Mouse (Mus musculus) MEL (cell line): ENCODE measurements around the gene Tshb. TPM values are rescaled to one million over a fixed set of nuclear protein-coding genes. Genes with fewer than 3 reads are reported as not detected.

Experiments
- DNase-seq: peaks from one replicate; pipeline ENCODE4 v3.0.0; 2011; ENCODE audit warnings: low read depth, low spot score
- H3K27ac ChIP-seq: 2 replicates; pipeline ENCODE4 v1.5.1; 2012; ENCODE audit warnings: low read depth, mild to moderate bottlenecking, control low read depth, low read length, moderate library complexity; ENCODE audit not compliant: control insufficient read depth
- H3K27me3 ChIP-seq, 2 experiments: fragments of 150-350 bp in 1 of 2; sonication (generic) in 1 of 2; 2 replicates each; pipeline ENCODE4 v1.6.1; 2012; ENCODE audit warnings: low read length in 2 of 2, mild to moderate bottlenecking in 2 of 2, improper control_type of control experiment in 1 of 2, moderate library complexity in 1 of 2; ENCODE audit not compliant: insufficient read depth in 2 of 2, control insufficient read depth in 1 of 2
- H3K36me3 ChIP-seq, 2 experiments: 2 replicates each; pipeline ENCODE4 v1.6.1; 2012 to 2014; ENCODE audit warnings: low read length in 2 of 2, improper control_type of control experiment in 1 of 2, inconsistent platforms in 1 of 2, mild to moderate bottlenecking in 1 of 2; ENCODE audit not compliant: insufficient read depth in 2 of 2, control insufficient read depth in 1 of 2
- H3K4me1 ChIP-seq, 2 experiments: fragments of 150-350 bp in 1 of 2; sonication (generic) in 1 of 2; 2 replicates each; pipeline ENCODE4 v1.6.1; 2012; ENCODE audit warnings: low read length in 2 of 2, improper control_type of control experiment in 1 of 2, mild to moderate bottlenecking in 1 of 2; ENCODE audit not compliant: insufficient read depth in 2 of 2, control insufficient read depth in 1 of 2
- H3K4me3 ChIP-seq, 2 experiments: fragments of 150-350 bp in 1 of 2; sonication (generic) in 1 of 2; 2 replicates each; pipeline ENCODE4 v1.5.1; 2012; ENCODE audit warnings: low read depth in 2 of 2, low read length in 2 of 2, mild to moderate bottlenecking in 2 of 2, moderate library complexity in 2 of 2, control low read depth in 1 of 2, improper control_type of control experiment in 1 of 2; ENCODE audit not compliant: control insufficient read depth in 1 of 2, insufficient read depth in 1 of 2
- H3K79me2 ChIP-seq: 2 replicates; pipeline ENCODE4 v1.6.1; 2012; ENCODE audit warnings: mild to moderate bottlenecking, low read length, moderate library complexity; ENCODE audit not compliant: control insufficient read depth, poor library complexity, insufficient read depth
- H3K9ac ChIP-seq: 2 replicates; pipeline ENCODE4 v1.6.1; 2012; ENCODE audit warnings: low read depth, mild to moderate bottlenecking, control low read depth, low read length, moderate library complexity; ENCODE audit not compliant: control insufficient read depth, poor library complexity, severe bottlenecking
- H3K9me3 ChIP-seq: fragments of 150-350 bp; sonication (generic); replicated peaks from 2 replicates; pipeline ENCODE4 v1.6.1; 2012; ENCODE audit warnings: mild to moderate bottlenecking, low read length, improper control_type of control experiment, moderate library complexity; ENCODE audit not compliant: insufficient read depth
- BHLHE40 ChIP-seq: IDR thresholded peaks from 2 replicates; pipeline ENCODE4 v1.6.1; 2012; ENCODE audit warnings: low read depth, mild to moderate bottlenecking, inconsistent platforms, low read length, improper control_type of control experiment, borderline replicate concordance
- CHD2 ChIP-seq: IDR thresholded peaks from 2 replicates; pipeline ENCODE4 v1.6.1; 2011; ENCODE audit warnings: low read length, improper control_type of control experiment
- CTCF ChIP-seq, 3 experiments: IDR thresholded peaks in 2 of 3; conservative IDR thresholded peaks in 1 of 3; 2 replicates each; pipeline ENCODE4 v1.5.1; 2011 to 2012; ENCODE audit warnings: low read length in 3 of 3, low read depth in 2 of 3, mild to moderate bottlenecking in 2 of 3, improper control_type of control experiment in 1 of 3, inconsistent platforms in 1 of 3, mixed read lengths in 1 of 3, moderate library complexity in 1 of 3; ENCODE audit not compliant: control insufficient read depth in 1 of 3, insufficient read depth in 1 of 3, poor library complexity in 1 of 3, severe bottlenecking in 1 of 3
- E2F4 ChIP-seq: IDR thresholded peaks from 2 replicates; pipeline ENCODE4 v1.6.1; 2011; ENCODE audit warnings: low read depth, low read length, improper control_type of control experiment, borderline replicate concordance
- EP300 ChIP-seq, 2 experiments: IDR thresholded peaks; 2 replicates each; pipeline ENCODE4 v1.6.1; 2011; ENCODE audit warnings: improper control_type of control experiment in 2 of 2, low read length in 2 of 2, low read depth in 1 of 2, mild to moderate bottlenecking in 1 of 2
- GATA1 ChIP-seq: IDR thresholded peaks from 2 replicates; pipeline ENCODE4 v1.6.1; 2011; ENCODE audit warnings: low read depth, low read length, improper control_type of control experiment
- JUND ChIP-seq: IDR thresholded peaks from 2 replicates; pipeline ENCODE4 v1.6.1; 2011; ENCODE audit warnings: low read depth, mild to moderate bottlenecking, improper control_type of control experiment, low read length
- KAT2A ChIP-seq: conservative IDR thresholded peaks from 2 replicates; pipeline ENCODE4 v1.6.1; 2012; ENCODE audit warnings: low read depth, low read length, improper control_type of control experiment, inconsistent platforms
- MAFK ChIP-seq: IDR thresholded peaks from 2 replicates; pipeline ENCODE4 v1.6.1; 2011; ENCODE audit warnings: low read depth, mild to moderate bottlenecking, low read length, improper control_type of control experiment, borderline replicate concordance
- MAZ ChIP-seq: IDR thresholded peaks from 2 replicates; pipeline ENCODE4 v1.6.1; 2012; ENCODE audit warnings: low read depth, mild to moderate bottlenecking, inconsistent platforms, low read length, improper control_type of control experiment
- MXI1 ChIP-seq: IDR thresholded peaks from 2 replicates; pipeline ENCODE4 v1.6.1; 2011; ENCODE audit warnings: mild to moderate bottlenecking, low read depth, low read length, improper control_type of control experiment
- MYB ChIP-seq: IDR thresholded peaks from 2 replicates; pipeline ENCODE4 v1.6.1; 2011; ENCODE audit warnings: mild to moderate bottlenecking, low read depth, low read length, improper control_type of control experiment
- POLR2A ChIP-seq, 2 experiments: IDR thresholded peaks; 2 replicates each; pipeline ENCODE4 v1.6.1; 2011 to 2012; ENCODE audit warnings: low read length in 2 of 2, mild to moderate bottlenecking in 2 of 2, control low read depth in 1 of 2, improper control_type of control experiment in 1 of 2, low read depth in 1 of 2, moderate library complexity in 1 of 2; ENCODE audit not compliant: control insufficient read depth in 1 of 2, insufficient read depth in 1 of 2, poor library complexity in 1 of 2
- POLR2AphosphoS2 ChIP-seq: IDR thresholded peaks from 2 replicates; pipeline ENCODE4 v1.6.1; 2011; ENCODE audit warnings: low read length, improper control_type of control experiment
- RCOR1 ChIP-seq: IDR thresholded peaks from 2 replicates; pipeline ENCODE4 v1.6.1; 2012; ENCODE audit warnings: low read depth, mild to moderate bottlenecking, inconsistent platforms, low read length, improper control_type of control experiment
- SIN3A ChIP-seq: IDR thresholded peaks from 2 replicates; pipeline ENCODE4 v1.6.1; 2012; ENCODE audit warnings: low read length, improper control_type of control experiment, inconsistent platforms
- SMC3 ChIP-seq: IDR thresholded peaks from 2 replicates; pipeline ENCODE4 v1.6.1; 2011; ENCODE audit warnings: low read depth, low read length, improper control_type of control experiment
- TAL1 ChIP-seq: IDR thresholded peaks from 2 replicates; pipeline ENCODE4 v1.6.1; 2012; ENCODE audit warnings: mild to moderate bottlenecking, inconsistent platforms, low read length, moderate library complexity, mixed read lengths
- TBP ChIP-seq: IDR thresholded peaks from 2 replicates; pipeline ENCODE4 v1.8.0; 2011; ENCODE audit warnings: low read depth, low read length, improper control_type of control experiment
- UBTF ChIP-seq: IDR thresholded peaks from 2 replicates; pipeline ENCODE4 v1.6.1; 2012; ENCODE audit warnings: low read depth, mild to moderate bottlenecking, inconsistent platforms, low read length, improper control_type of control experiment, moderate library complexity, borderline replicate concordance; ENCODE audit not compliant: insufficient read depth
- USF2 ChIP-seq, 2 experiments: IDR thresholded peaks; 2 replicates each; pipeline ENCODE4 v1.6.1; 2011 to 2012; ENCODE audit warnings: improper control_type of control experiment in 2 of 2, low read length in 2 of 2, borderline replicate concordance in 1 of 2, inconsistent platforms in 1 of 2, low read depth in 1 of 2, mild to moderate bottlenecking in 1 of 2; ENCODE audit not compliant: insufficient read depth in 1 of 2
- ZC3H11A ChIP-seq: IDR thresholded peaks from 2 replicates; pipeline ENCODE4 v1.6.1; 2012; ENCODE audit warnings: low read depth, mild to moderate bottlenecking, inconsistent platforms, low read length, improper control_type of control experiment
- ZKSCAN1 ChIP-seq: IDR thresholded peaks from 2 replicates; pipeline ENCODE4 v1.6.1; 2012; ENCODE audit warnings: low read depth, mild to moderate bottlenecking, inconsistent platforms, low read length, improper control_type of control experiment, moderate library complexity
- polyA plus RNA-seq, 2 experiments: library from polyadenylated mRNA; stranded (reverse) in 1 of 2; unstranded in 1 of 2; fragments of >175 nt in 1 of 2; fragments of >200 nt in 1 of 2; gene quantifications; 2 replicates each; pipeline versions ENCODE4 v1.2.1 to v1.2.4; 2012; ENCODE audit warnings: low replicate concordance in 2 of 2, low read depth in 1 of 2; ENCODE audit not compliant: insufficient read length in 2 of 2, insufficient read depth in 1 of 2, missing spikeins in 1 of 2
- total RNA-seq: library from RNA; depleted of rRNA; stranded (reverse); fragments of 300-350 nt; gene quantifications from 2 replicates; pipeline ENCODE4 v1.2.3, GENCODE M21; 2012

The Tshb gene
- total and polyA plus RNA-seq, 3 experiments, result not detected

DNA sequence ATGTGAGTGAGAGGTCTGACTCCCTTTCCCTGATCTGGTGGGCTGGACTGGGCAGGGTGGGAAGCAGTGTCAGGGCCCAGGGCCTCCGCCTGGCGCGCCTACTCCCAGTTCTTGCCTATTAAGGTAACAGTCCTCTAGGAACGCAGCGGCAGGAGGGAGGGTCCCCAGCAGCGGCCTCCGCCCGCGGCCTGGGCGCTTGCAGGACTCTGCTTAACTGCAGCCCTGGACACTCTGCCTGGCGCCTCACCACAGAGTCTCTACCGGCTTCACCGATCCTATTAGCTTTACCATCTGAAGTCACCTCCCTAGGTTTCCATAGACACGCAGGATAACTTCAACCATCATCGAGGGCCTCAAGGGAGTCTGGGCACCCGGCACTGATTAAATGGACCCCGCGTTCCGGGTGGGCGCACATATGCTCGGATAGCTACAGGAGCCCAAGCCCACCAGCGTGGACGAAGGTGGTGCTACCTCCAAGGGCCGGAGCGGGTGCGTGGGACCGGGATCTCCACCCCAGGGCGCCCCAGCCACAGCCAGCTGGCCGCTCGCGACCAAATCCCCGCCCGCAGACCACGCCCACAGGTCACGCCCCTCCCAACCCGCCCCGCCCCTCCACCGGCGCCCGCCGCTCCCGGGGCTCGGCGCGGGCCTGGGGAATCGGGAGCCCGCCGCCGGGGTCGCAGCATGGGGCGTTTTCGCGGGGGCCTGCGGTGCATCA is 48.0 kb downstream of the Tshb start, which contains the start of gene Tspan2:
TSS of gene Tspan2 (plus strand) at position 217 of the 718 bp plus-strand sequence.
- no peak for DNase-seq

DNA sequence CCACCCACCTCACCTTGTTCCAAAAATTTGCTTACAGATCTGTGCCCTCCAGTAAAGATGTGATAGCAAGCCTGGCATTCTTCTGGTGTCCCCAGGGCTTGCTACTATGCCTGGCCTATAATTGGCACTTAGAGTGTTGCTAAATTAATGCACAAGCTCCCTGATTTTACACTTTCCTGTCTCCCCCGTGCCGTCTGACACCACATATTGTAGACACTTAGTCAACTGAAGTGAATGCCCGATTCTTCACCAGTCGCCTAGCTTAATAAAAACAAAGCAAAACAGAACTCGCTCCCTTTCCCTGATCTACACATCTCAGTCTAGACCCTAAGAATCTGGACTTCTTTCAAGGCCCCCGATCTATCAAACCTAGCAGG is 48.6 kb downstream of the Tshb start:
- no peak overlapping the region for H3K27ac ChIP-seq
- no peak for DNase-seq
- H3K9me3 ChIP-seq, result no peaks in the 10 kb centered on the region
- H3K9ac ChIP-seq, result no peak overlapping the region
- TF ChIP-seq ZC3H11A, result no peak
- TF ChIP-seq SIN3A, result no peak
- TF ChIP-seq MAFK, result no peak
- TF ChIP-seq EP300 (IDR thresholded peaks at IDR 0.05; ENCODE audit: low read depth in 1 of 2, low read length in 2 of 2), result no peak
- no peak for TF ChIP-seq POLR2AphosphoS2
- TF ChIP-seq USF2 (IDR thresholded peaks at IDR 0.05; ENCODE audit: borderline replicate concordance in 1 of 2, insufficient read depth in 1 of 2, low read depth in 1 of 2, low read length in 2 of 2), result no peak
- no peak for TF ChIP-seq ZKSCAN1
- no peak for TF ChIP-seq CHD2
- TF ChIP-seq SMC3, result no peak
- TF ChIP-seq TBP, result no peak
- no peak for TF ChIP-seq MAZ
- TF ChIP-seq KAT2A, result no peak
- no peak for TF ChIP-seq GATA1
- TF ChIP-seq JUND, result no peak
- TF ChIP-seq E2F4, result no peak
- H3K36me3 ChIP-seq, result no peaks in the 10 kb centered on the region
- H3K27me3 ChIP-seq, result no peaks in the 10 kb centered on the region
- no peak overlapping the region for H3K4me3 ChIP-seq
- no peaks in the 10 kb centered on the region for H3K4me1 ChIP-seq
- no peaks in the 10 kb centered on the region for H3K79me2 ChIP-seq

More for the DNA sequence above, 48.0 kb downstream of the Tshb start, which contains the start of gene Tspan2:
- H3K27me3 ChIP-seq, result no peaks in the 10 kb centered on the region
- no peaks in the 10 kb centered on the region for H3K36me3 ChIP-seq
- TF ChIP-seq SMC3 (no peak), POLR2A (IDR thresholded peaks at IDR 0.05; ENCODE audit: control insufficient read depth in 1 of 2, insufficient read depth in 1 of 2, low read depth in 1 of 2, low read length in 2 of 2, poor library complexity in 1 of 2) (no peak), E2F4 (no peak), MAFK (no peak), MYB (no peak), UBTF (no peak), CTCF (IDR thresholded peaks at IDR 0.05 in 2 of 3, conservative IDR thresholded peaks at IDR 0.05 in 1 of 3; ENCODE audit: control insufficient read depth in 1 of 3, insufficient read depth in 1 of 3, low read depth in 2 of 3, low read length in 3 of 3, poor library complexity in 1 of 3, severe bottlenecking in 1 of 3) (no peak), JUND (no peak), TAL1 (no peak), EP300 (IDR thresholded peaks at IDR 0.05; ENCODE audit: low read depth in 1 of 2, low read length in 2 of 2) (no peak), MXI1 (no peak), BHLHE40 (no peak), MAZ (no peak), CHD2 (no peak), TBP (no peak), RCOR1 (no peak)
- H3K9ac ChIP-seq, result no peak within 1 kb of the TSS
- H3K79me2 ChIP-seq, result no peaks in the 10 kb centered on the region
- no peaks in the 10 kb centered on the region for H3K9me3 ChIP-seq
- no peak within 1 kb of the TSS for H3K4me3 ChIP-seq
- no peak within 1 kb of the TSS for H3K27ac ChIP-seq
- H3K4me1 ChIP-seq, result no peaks in the 10 kb centered on the region
